Comparison of ENCODE assay signal across 24 mouse cellular contexts in genomic region chrX:152690788-152691291, GRCm38 (mm10).
DNase-seq lines count a peak whose midpoint lies in the region; ATAC-seq and TF ChIP-seq lines count a peak whose summit lies in the region.
"Had no signal": no experiment of that assay in that cellular context is flagged by ENCODE, and none has a peak within 500 bp of the region (broad histone marks: within the 10 kb centered on the region; RNA-seq: fewer than 3 reads in every experiment).

No protein-coding gene starts in this region.

- no peak for TF ChIP-seq CTCF in brain, embryonic 14.5 days (IDR thresholded peaks at IDR 0.05; ENCODE audit: borderline replicate concordance, extremely low read depth, insufficient read depth, insufficient read length)

- no peaks in the 10 kb centered on the region for H3K9me3 ChIP-seq in heart, embryonic 13.5 days
- no peaks in the 10 kb centered on the region for H3K9me3 ChIP-seq in heart, embryonic 10.5 days
- no peaks in the 10 kb centered on the region for H3K9me3 ChIP-seq in intestine, embryonic 16.5 days (ENCODE audit: control insufficient read depth, low read length)
- H3K9me3 ChIP-seq: embryonic facial prominence, embryonic 12.5 days; limb, embryonic 10.5 days; midbrain, embryonic 13.5 days had no signal

- H3K4me1 ChIP-seq in heart, embryonic 13.5 days: peaks cover 8% of the 10 kb centered on the region; the same call in 1 of the 2 replicates
- H3K4me1 ChIP-seq in heart, embryonic 10.5 days: no peaks in the 10 kb centered on the region
- no peaks in the 10 kb centered on the region for H3K4me1 ChIP-seq in intestine, embryonic 16.5 days (ENCODE audit: control insufficient read depth, insufficient read depth, low read length)
- H3K4me1 ChIP-seq: embryonic facial prominence, embryonic 12.5 days had no signal

- no peak for TF ChIP-seq POLR2A in brain, embryonic 14.5 days (IDR thresholded peaks at IDR 0.05; ENCODE audit: borderline replicate concordance, extremely low read depth, insufficient read depth, insufficient read length, poor library complexity, severe bottlenecking)

- H3K9ac ChIP-seq in heart, embryonic 13.5 days: no peak overlapping the region
- no peak overlapping the region for H3K9ac ChIP-seq in intestine, embryonic 16.5 days (ENCODE audit: low read depth, low read length)
- H3K9ac ChIP-seq: embryonic facial prominence, embryonic 12.5 days; midbrain, embryonic 13.5 days had no signal

- no peaks in the 10 kb centered on the region for H3K36me3 ChIP-seq in heart, embryonic 13.5 days
- no peaks in the 10 kb centered on the region for H3K36me3 ChIP-seq in heart, embryonic 10.5 days
- no peaks in the 10 kb centered on the region for H3K36me3 ChIP-seq in intestine, embryonic 16.5 days (ENCODE audit: control insufficient read depth, insufficient read depth, low read length)
- H3K36me3 ChIP-seq: embryonic facial prominence, embryonic 12.5 days; limb, embryonic 10.5 days; midbrain, embryonic 13.5 days had no signal

- no peak for DNase-seq in heart, embryonic 10.5 days (ENCODE audit: low spot score)
- DNase-seq in lung, postnatal 36 days: peak; percentile 3
- DNase-seq in lung, postnatal 4 days: no peak
- peak; percentile 23 for DNase-seq in brain, embryonic 14.5 days (ENCODE audit: low read depth)
- no peak for DNase-seq in cerebellum, adult 9-11 months
- DNase-seq in lung, postnatal 25 days (ENCODE audit: low spot score): no peak
- DNase-seq: adrenal gland, adult 8-10 months; B cell, adult 2 months; cerebellum, adult 11 months; cerebellum, postnatal 14 days; gastrocnemius, adult 2 months; kidney, adult 2 months; kidney, postnatal 14 days; layer of hippocampus, adult 9-11 months; lung, adult 18-20 months; lung, postnatal 14 days; thymus, postnatal 4 days had no signal

- no peaks in the 10 kb centered on the region for H3K27me3 ChIP-seq in heart, embryonic 13.5 days (replicated peaks)
- H3K27me3 ChIP-seq in heart, embryonic 10.5 days (ENCODE audit: insufficient read depth, poor library complexity, severe bottlenecking): peaks cover 4% of the 10 kb centered on the region; the same call in 1 of the 2 replicates
- no peaks in the 10 kb centered on the region for H3K27me3 ChIP-seq in intestine, embryonic 16.5 days (replicated peaks; ENCODE audit: control insufficient read depth, insufficient read depth, low read length)
- H3K27me3 ChIP-seq: embryonic facial prominence, embryonic 12.5 days had no signal

- 52% methylated on average over 2 of the region's 2 CpGs for WGBS in heart, embryonic 13.5 days
- 61% methylated on average over 2 of the region's 2 CpGs for WGBS in heart, embryonic 10.5 days
- WGBS in intestine, embryonic 16.5 days: 42% methylated on average over 2 of the region's 2 CpGs

- no peak overlapping the region for H3K4me3 ChIP-seq in heart, embryonic 13.5 days
- no peak overlapping the region for H3K4me3 ChIP-seq in heart, embryonic 10.5 days
- H3K4me3 ChIP-seq in intestine, embryonic 16.5 days (ENCODE audit: low read length): no peak overlapping the region
- H3K4me3 ChIP-seq: embryonic facial prominence, embryonic 12.5 days; gastrocnemius, adult 2 months; limb, embryonic 10.5 days; midbrain, embryonic 13.5 days; myocyte had no signal

- ATAC-seq in heart, embryonic 13.5 days (ENCODE audit: extremely low read depth, insufficient number of reproducible peaks, low FRiP score, low TSS enrichment): no peak
- peak; percentile 33 for ATAC-seq in intestine, embryonic 16.5 days
- ATAC-seq: hindbrain, postnatal 0 days; midbrain, embryonic 13.5 days had no signal

- H3K27ac ChIP-seq in heart, embryonic 13.5 days (replicated peaks): 0 out of 2 replicates have a peak overlapping the region, but pooled peaks have one; percentile 32
- H3K27ac ChIP-seq in heart, embryonic 10.5 days: no peak overlapping the region
- no peak overlapping the region for H3K27ac ChIP-seq in intestine, embryonic 16.5 days (ENCODE audit: low read length)
- H3K27ac ChIP-seq: embryonic facial prominence, embryonic 12.5 days; gastrocnemius, adult 2 months; hindbrain, postnatal 0 days; limb, embryonic 10.5 days; midbrain, embryonic 13.5 days had no signal

- H3K4me2 ChIP-seq in heart, embryonic 13.5 days: no peak overlapping the region
- H3K4me2 ChIP-seq in intestine, embryonic 16.5 days (ENCODE audit: low read depth, low read length): no peak overlapping the region
- H3K4me2 ChIP-seq: embryonic facial prominence, embryonic 12.5 days; midbrain, embryonic 13.5 days had no signal

Comparison
In these comparisons a context has a peak if more than half of its experiments do, and no peak if none do; other contexts are left out.
1. DNase-seq: peak in lung, postnatal 36 days (single experiment) and brain, embryonic 14.5 days (single experiment); none in heart, embryonic 10.5 days (single experiment), lung, postnatal 4 days (0 of 2), cerebellum, adult 9-11 months (single experiment) and lung, postnatal 25 days (single experiment).